Mouse (Mus musculus) brain, embryonic 14.5 days (tissue): ENCODE results near the gene Fat2.

Experiments
- CTCF ChIP-seq: fragments of 200-500 bp; IDR thresholded peaks from 2 replicates; pipeline ENCODE4 v1.5.1; 2012; ENCODE audit warnings: inconsistent platforms, mild to moderate bottlenecking, moderate library complexity, borderline replicate concordance; ENCODE audit not compliant: insufficient read depth, insufficient read length; ENCODE audit errors: extremely low read depth
- POLR2A ChIP-seq: fragments of 200-500 bp; IDR thresholded peaks from 2 replicates; pipeline ENCODE4 v1.6.1; 2012; ENCODE audit warnings: mild to moderate bottlenecking, inconsistent platforms, borderline replicate concordance; ENCODE audit not compliant: poor library complexity, insufficient read depth, insufficient read length, severe bottlenecking; ENCODE audit errors: extremely low read depth

GRCm38 (mm10) chr11:55315966-55316365 is 20.4 kb downstream of the Fat2 start:
- TF ChIP-seq CTCF, result no peak
- no peak for TF ChIP-seq POLR2A
